Mouse (Mus musculus): ENCODE measurements around the gene Mmp2. TPM values are rescaled to one million over a fixed set of nuclear protein-coding genes. Genes with fewer than 3 reads are reported as not detected.

The Mmp2 gene
- polyA plus RNA-seq (2017; shearing (Covaris generic)), result not detected

DNA sequence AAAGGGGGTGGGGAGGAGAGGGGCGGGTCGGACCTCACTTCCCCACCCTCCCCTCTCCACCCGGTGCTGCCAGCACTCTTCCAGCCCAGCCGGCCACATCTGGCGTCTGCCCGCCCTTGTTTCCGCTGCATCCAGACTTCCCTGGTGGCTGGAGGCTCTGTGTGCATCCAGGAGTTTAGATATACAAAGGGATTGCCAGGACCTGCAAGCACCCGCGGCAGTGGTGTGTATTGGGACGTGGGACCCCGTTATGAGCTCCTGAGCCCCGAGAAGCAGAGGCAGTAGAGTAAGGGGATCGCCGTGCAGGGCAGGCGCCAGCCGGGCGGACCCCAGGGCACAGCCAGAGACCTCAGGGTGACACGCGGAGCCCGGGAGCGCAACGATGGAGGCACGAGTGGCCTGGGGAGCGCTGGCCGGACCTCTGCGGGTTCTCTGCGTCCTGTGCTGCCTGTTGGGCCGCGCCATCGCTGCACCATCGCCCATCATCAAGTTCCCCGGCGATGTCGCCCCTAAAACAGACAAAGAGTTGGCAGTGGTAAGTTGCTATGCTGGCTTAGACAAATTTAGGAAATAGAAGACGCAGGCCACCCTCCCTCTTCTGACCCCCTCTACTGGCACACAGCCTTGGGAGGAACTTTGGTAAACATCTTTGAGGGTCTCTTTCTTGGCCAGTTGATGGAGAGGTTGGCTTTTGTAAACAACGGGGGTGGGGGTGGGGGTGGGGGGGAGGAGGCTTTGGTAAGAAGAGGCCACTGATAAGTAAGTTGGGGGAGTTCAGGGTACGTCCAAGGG lies at the start of gene Mmp2:
Gene Mmp2, plus strand, starts transcription at position 49 of the 792 bp plus-strand sequence.

DNA sequence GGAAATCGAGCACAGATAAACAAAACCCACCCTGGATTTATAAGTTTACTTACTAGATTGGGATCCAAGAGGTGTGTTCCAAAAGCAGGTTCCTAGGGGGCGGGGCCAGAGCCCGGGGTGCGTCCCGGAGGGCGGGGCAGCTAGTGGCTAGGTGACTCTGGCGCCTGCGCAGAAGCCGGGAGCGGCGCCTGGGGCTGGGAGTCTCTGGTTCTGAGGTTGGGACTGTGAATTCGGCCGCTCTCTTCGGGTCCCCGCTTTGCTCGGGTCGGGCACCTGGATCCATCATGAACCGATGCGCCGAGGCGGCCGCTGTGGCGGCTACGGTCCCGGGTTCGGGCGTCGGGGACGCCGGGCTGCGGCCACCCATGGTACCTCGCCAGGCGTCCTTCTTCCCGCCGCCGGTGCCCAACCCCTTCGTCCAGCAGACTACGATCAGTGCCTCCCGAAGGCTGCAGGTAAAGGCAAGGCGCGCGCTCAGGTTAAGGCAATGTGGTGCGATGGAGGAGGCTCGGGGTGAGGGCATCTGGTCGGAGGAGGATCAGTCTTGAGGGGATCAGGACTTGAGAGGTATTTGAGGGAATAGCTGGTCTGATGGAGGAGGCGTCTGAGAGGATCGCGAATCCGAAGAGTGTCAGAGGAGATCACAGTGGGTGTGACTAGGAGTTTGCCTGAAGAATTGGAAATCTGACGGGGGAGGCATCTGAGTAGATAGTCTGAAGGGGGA lies 28.2 kb downstream of the Mmp2 start, which contains the start of gene Lpcat2:
Gene Lpcat2, plus strand, starts transcription at position 169 of the 724 bp plus-strand sequence.

DNA sequence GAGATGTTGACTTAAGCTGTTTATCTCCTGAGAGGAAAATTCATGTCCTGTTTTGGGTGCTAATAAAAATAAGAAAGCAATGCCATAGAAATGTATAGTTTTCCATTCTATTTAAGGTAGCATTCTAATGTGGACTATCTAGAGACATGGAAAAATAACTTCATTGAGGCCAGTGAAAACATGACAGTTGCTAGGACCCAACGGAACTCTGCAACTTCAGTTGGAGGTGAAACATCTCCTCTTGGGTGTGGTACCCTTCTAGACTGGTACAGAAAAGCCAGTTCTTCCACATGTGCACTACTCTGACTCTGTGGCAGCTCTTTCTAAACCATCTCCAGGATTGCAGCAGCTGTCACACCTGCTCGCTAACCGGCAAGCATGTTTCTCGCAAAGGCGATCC lies 74.0 kb downstream of the Mmp2 start, which contains the start of gene Capns2:
Gene Capns2, plus strand, starts transcription at position 301 of the 400 bp plus-strand sequence.

Other genes starting within 250 kb of the Mmp2 start
- under 1 TPM in 1 of 2 experiments, not detected in 1; 0.05 TPM for gene Irx6, start 153.0 kb upstream of the Mmp2 start, polyA plus RNA-seq (2017; shearing (Covaris generic))
- gene Lpcat2, start 28.0 kb downstream of the Mmp2 start, polyA plus RNA-seq (2017; shearing (Covaris generic)), result 1 to 10 TPM in 1 of 2 experiments, under 1 TPM in 1; 0.70 to 2.0 TPM
- not detected for gene Capns2, start 74.1 kb downstream of the Mmp2 start, polyA plus RNA-seq (2017; shearing (Covaris generic))
- gene Slc6a2, start 132.8 kb downstream of the Mmp2 start, polyA plus RNA-seq (2017; shearing (Covaris generic)), result under 1 TPM in 1 of 2 experiments, not detected in 1; 0.26 TPM
- gene Ces1a, start 220.9 kb downstream of the Mmp2 start, polyA plus RNA-seq (2017; shearing (Covaris generic)), result not detected